Mouse (Mus musculus): ENCODE measurements around the gene Pcyt1a.

- TF ChIP-seq POLR2A (IDR thresholded peaks at IDR 0.05; ENCODE audit: insufficient read length, low read depth): no peak
- TF ChIP-seq USF1 (IDR thresholded peaks at IDR 0.05; ENCODE audit: low read depth): no peak
These were observed 77.3 kb downstream of the Pcyt1a start for GRCm38 (mm10) chr16:32508035-32508434.
